Comparison of ENCODE assay signal across 8 mouse cellular contexts in the genomic region with DNA sequence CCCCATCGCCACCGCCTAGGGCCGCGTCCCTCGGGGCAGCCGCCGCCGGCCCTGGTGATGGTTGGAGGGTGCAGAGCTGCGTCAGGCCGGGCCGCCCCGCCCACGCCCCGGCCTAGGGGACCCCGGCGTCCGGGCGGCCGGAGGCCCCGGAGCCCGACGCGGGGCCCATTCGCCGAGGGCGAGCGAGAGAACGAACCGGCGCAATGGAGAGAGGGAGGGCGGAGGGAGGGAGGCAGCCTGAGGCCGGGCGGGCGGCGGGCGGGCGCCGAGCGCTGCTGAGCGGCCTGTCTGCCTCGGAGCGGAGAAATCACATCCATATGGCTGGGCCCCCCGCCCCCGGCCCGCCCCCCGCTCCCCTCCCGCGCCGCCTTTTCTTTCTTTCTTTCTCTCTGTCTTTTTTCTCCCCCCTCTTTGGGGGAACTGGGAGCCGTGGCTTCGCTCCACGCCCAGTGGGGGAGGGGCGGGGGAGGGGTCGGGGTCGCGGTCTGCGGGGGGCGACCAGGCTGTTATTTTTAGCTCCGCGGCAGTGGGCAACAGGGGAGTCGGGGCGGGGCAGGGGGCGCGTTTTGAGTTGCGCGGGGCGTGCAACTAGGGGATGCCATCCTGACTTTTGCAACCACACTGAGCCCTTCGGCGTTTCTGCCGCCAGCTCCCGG. TPM values are rescaled to one million over a fixed set of nuclear protein-coding genes. Genes with fewer than 3 reads are reported as not detected.
DNase-seq lines count a peak whose midpoint lies in the region; ATAC-seq lines count a peak whose summit lies in the region.

No protein-coding gene starts in this region.

- H3K27ac ChIP-seq in lung, embryonic 16.5 days (ENCODE audit: low read length): peak overlapping the region; percentile 84
- peak overlapping the region; percentile 98 for H3K27ac ChIP-seq in embryonic facial prominence, embryonic 13.5 days
- H3K27ac ChIP-seq in hindbrain, embryonic 15.5 days (replicated peaks): peak overlapping the region; percentile 33
- no peak overlapping the region for H3K27ac ChIP-seq in liver, embryonic 16.5 days (ENCODE audit: low read length)
- H3K27ac ChIP-seq in stomach, embryonic 14.5 days (ENCODE audit: low read length): peak overlapping the region; percentile 87

- no peaks in the 10 kb centered on the region for H3K9me3 ChIP-seq in lung, embryonic 16.5 days (ENCODE audit: control insufficient read depth, low read length)
- H3K9me3 ChIP-seq in embryonic facial prominence, embryonic 13.5 days: no peaks in the 10 kb centered on the region
- no peaks in the 10 kb centered on the region for H3K9me3 ChIP-seq in hindbrain, embryonic 15.5 days
- H3K9me3 ChIP-seq in liver, embryonic 16.5 days (replicated peaks; ENCODE audit: control insufficient read depth, low read length): no peaks in the 10 kb centered on the region
- no peaks in the 10 kb centered on the region for H3K9me3 ChIP-seq in stomach, embryonic 14.5 days (ENCODE audit: control insufficient read depth, low read depth, low read length)

- peak overlapping the region; percentile 76 for H3K4me2 ChIP-seq in lung, embryonic 16.5 days (ENCODE audit: low read depth, low read length)
- H3K4me2 ChIP-seq in embryonic facial prominence, embryonic 13.5 days: peak overlapping the region; percentile 69
- peak overlapping the region; percentile 99 for H3K4me2 ChIP-seq in hindbrain, embryonic 15.5 days
- H3K4me2 ChIP-seq in liver, embryonic 16.5 days (ENCODE audit: low read depth, low read length): peak overlapping the region; percentile 66
- H3K4me2 ChIP-seq in stomach, embryonic 14.5 days (replicated peaks; ENCODE audit: low read depth, low read length): peak overlapping the region; percentile 49

- peaks cover 24% of the 10 kb centered on the region for H3K27me3 ChIP-seq in lung, embryonic 16.5 days (ENCODE audit: control insufficient read depth, insufficient read depth, low read depth, low read length)
- peaks cover 44% of the 10 kb centered on the region for H3K27me3 ChIP-seq in embryonic facial prominence, embryonic 13.5 days
- peaks cover 15% of the 10 kb centered on the region; the same call in 1 of the 2 replicates for H3K27me3 ChIP-seq in hindbrain, embryonic 15.5 days
- peaks cover 63% of the 10 kb centered on the region for H3K27me3 ChIP-seq in liver, embryonic 16.5 days (ENCODE audit: control insufficient read depth, insufficient read depth, low read depth, low read length)
- H3K27me3 ChIP-seq in stomach, embryonic 14.5 days (ENCODE audit: control insufficient read depth, insufficient read depth, low read length): peaks cover 12% of the 10 kb centered on the region; the same call in 1 of the 2 replicates

- peaks cover 6% of the 10 kb centered on the region for H3K4me1 ChIP-seq in lung, embryonic 16.5 days (replicated peaks; ENCODE audit: control insufficient read depth, insufficient read depth, low read length)
- H3K4me1 ChIP-seq in embryonic facial prominence, embryonic 13.5 days: peaks cover 56% of the 10 kb centered on the region
- peaks cover 23% of the 10 kb centered on the region for H3K4me1 ChIP-seq in hindbrain, embryonic 15.5 days (replicated peaks)
- no peaks in the 10 kb centered on the region; the same call in 1 of the 2 replicates for H3K4me1 ChIP-seq in liver, embryonic 16.5 days (ENCODE audit: control insufficient read depth, low read depth, low read length)
- H3K4me1 ChIP-seq in stomach, embryonic 14.5 days (ENCODE audit: control insufficient read depth, insufficient read depth, low read length): no peaks in the 10 kb centered on the region

- WGBS in lung, embryonic 16.5 days: under 1% methylated on average over 46 of the region's 71 CpGs
- 0% methylated on average over 54 of the region's 71 CpGs for WGBS in embryonic facial prominence, embryonic 13.5 days
- WGBS in hindbrain, embryonic 15.5 days: under 1% methylated on average over 55 of the region's 71 CpGs
- WGBS in liver, embryonic 16.5 days (ENCODE audit: insufficient replicate concordance): under 1% methylated on average over 60 of the region's 71 CpGs
- under 1% methylated on average over 52 of the region's 71 CpGs for WGBS in stomach, embryonic 14.5 days

- H3K36me3 ChIP-seq in lung, embryonic 16.5 days (ENCODE audit: control insufficient read depth, insufficient read depth, low read length): no peaks in the 10 kb centered on the region
- H3K36me3 ChIP-seq in embryonic facial prominence, embryonic 13.5 days: peaks cover 15% of the 10 kb centered on the region
- no peaks in the 10 kb centered on the region for H3K36me3 ChIP-seq in hindbrain, embryonic 15.5 days
- H3K36me3 ChIP-seq in liver, embryonic 16.5 days (ENCODE audit: control insufficient read depth, insufficient read depth): no peaks in the 10 kb centered on the region
- no peaks in the 10 kb centered on the region for H3K36me3 ChIP-seq in stomach, embryonic 14.5 days (ENCODE audit: control insufficient read depth, insufficient read depth, low read length)

- ATAC-seq in lung, embryonic 16.5 days (ENCODE audit: low read depth): peak; percentile 74
- peak; percentile 72 for ATAC-seq in embryonic facial prominence, embryonic 13.5 days (ENCODE audit: insufficient number of reproducible peaks, insufficient read depth, low FRiP score, low TSS enrichment, low read depth)
- ATAC-seq in hindbrain, embryonic 15.5 days (ENCODE audit: low FRiP score, low read depth): peak; percentile 42; the same call in 1 of the 2 replicates
- peak; percentile 30 for ATAC-seq in liver, embryonic 16.5 days (ENCODE audit: low read depth)
- ATAC-seq in stomach, embryonic 14.5 days (ENCODE audit: insufficient number of reproducible peaks, insufficient read depth, low FRiP score, low read depth): peak; percentile 72; the same call in 1 of the 2 replicates

- peak overlapping the region; percentile 77 for H3K9ac ChIP-seq in lung, embryonic 16.5 days (ENCODE audit: low read length)
- H3K9ac ChIP-seq in embryonic facial prominence, embryonic 13.5 days: peak overlapping the region; percentile 95
- H3K9ac ChIP-seq in hindbrain, embryonic 15.5 days: peak overlapping the region; percentile 74
- no peak overlapping the region for H3K9ac ChIP-seq in liver, embryonic 16.5 days (ENCODE audit: low read depth, low read length)
- H3K9ac ChIP-seq in stomach, embryonic 14.5 days (replicated peaks; ENCODE audit: low read depth, low read length): peak overlapping the region; percentile 58

- peak overlapping the region; percentile 70 for H3K4me3 ChIP-seq in lung, embryonic 16.5 days (ENCODE audit: low read length)
- H3K4me3 ChIP-seq in embryonic facial prominence, embryonic 13.5 days: peak overlapping the region; percentile 81
- H3K4me3 ChIP-seq in hindbrain, embryonic 15.5 days: peak overlapping the region; percentile 81
- H3K4me3 ChIP-seq in liver, embryonic 16.5 days (ENCODE audit: low read depth, low read length): peak overlapping the region; percentile 48
- peak overlapping the region; percentile 63 for H3K4me3 ChIP-seq in stomach, embryonic 14.5 days (ENCODE audit: low read depth, low read length)

- no peak for DNase-seq in lung, adult 18-20 months
- DNase-seq in frontal cortex, postnatal 14 days (ENCODE audit: low spot score in 2 of 2): no peak
- no peak for DNase-seq in spleen, postnatal 10 days (ENCODE audit: low spot score in 2 of 2)

RNA-seq across cellular contexts. Expression of a gene that starts 0.8 kb away (rescaled TPM):
- polyA plus RNA-seq in lung, embryonic 16.5 days (2015; fragmentation: Nextera tagmentation; extraction: Ambion mirVana): 10.6 and 13.9 TPM in 2 replicates
- polyA plus RNA-seq in embryonic facial prominence, embryonic 13.5 days (2015; fragmentation: Nextera tagmentation; extraction: Ambion mirVana): 1.6 and 12.3 TPM in 2 replicates
- 0.17 TPM in 1 of 2 replicates, not detected in the other for polyA plus RNA-seq in hindbrain, embryonic 15.5 days (2015; fragmentation: Nextera tagmentation; extraction: Ambion mirVana)
- polyA plus RNA-seq in liver, embryonic 16.5 days (2015; fragmentation: Nextera tagmentation; extraction: Ambion mirVana): 1.1 and 1.9 TPM in 2 replicates
- 0.72 and 1.0 TPM in 2 replicates for polyA plus RNA-seq in stomach, embryonic 14.5 days (2014; fragmentation: Nextera tagmentation; extraction: Ambion mirVana)

RNA-seq across cellular contexts. Expression of a gene that starts 4.5 kb away (rescaled TPM):
- 60.3 and 61.6 TPM in 2 replicates for polyA plus RNA-seq in lung, embryonic 16.5 days (2015; fragmentation: Nextera tagmentation; extraction: Ambion mirVana)
- 138 and 165 TPM in 2 replicates for polyA plus RNA-seq in embryonic facial prominence, embryonic 13.5 days (2015; fragmentation: Nextera tagmentation; extraction: Ambion mirVana)
- 11.0 and 12.0 TPM in 2 replicates for polyA plus RNA-seq in hindbrain, embryonic 15.5 days (2015; fragmentation: Nextera tagmentation; extraction: Ambion mirVana)
- polyA plus RNA-seq in liver, embryonic 16.5 days (2015; fragmentation: Nextera tagmentation; extraction: Ambion mirVana): 2.3 and 2.5 TPM in 2 replicates
- 19.0 and 19.8 TPM in 2 replicates for polyA plus RNA-seq in stomach, embryonic 14.5 days (2014; fragmentation: Nextera tagmentation; extraction: Ambion mirVana)

RNA-seq across cellular contexts. Expression of a gene that starts 55.5 kb away (rescaled TPM):
- not detected in 2 replicates for polyA plus RNA-seq in lung, embryonic 16.5 days (2015; fragmentation: Nextera tagmentation; extraction: Ambion mirVana)
- not detected in 2 replicates for polyA plus RNA-seq in embryonic facial prominence, embryonic 13.5 days (2015; fragmentation: Nextera tagmentation; extraction: Ambion mirVana)
- polyA plus RNA-seq in hindbrain, embryonic 15.5 days (2015; fragmentation: Nextera tagmentation; extraction: Ambion mirVana): not detected in 2 replicates
- polyA plus RNA-seq in liver, embryonic 16.5 days (2015; fragmentation: Nextera tagmentation; extraction: Ambion mirVana): not detected in 2 replicates
- polyA plus RNA-seq in stomach, embryonic 14.5 days (2014; fragmentation: Nextera tagmentation; extraction: Ambion mirVana): 0.16 TPM in 1 of 2 replicates, not detected in the other

Comparison
In these comparisons a context has a peak if more than half of its experiments do, and no peak if none do; other contexts are left out.
1. H3K4me2 ChIP-seq: peak in every context shown above with its lines; median percentile 99 in hindbrain, embryonic 15.5 days; 76 in lung, embryonic 16.5 days; 69 in embryonic facial prominence, embryonic 13.5 days; 66 in liver, embryonic 16.5 days; 49 in stomach, embryonic 14.5 days.